Mouse (Mus musculus) liver, adult (tissue): ENCODE measurements around the gene Rfk.
A peak's percentile ranks its signal among the peaks of the same experiment; 100 is the strongest.

Experiments used
- GATA4 ChIP-seq: IDR thresholded peaks from 2 replicates; pipeline ENCODE4 v1.6.1; 2014; ENCODE audit warnings: mild to moderate bottlenecking, low read length; ENCODE audit not compliant: insufficient replicate concordance

Rfk gene

DNA sequence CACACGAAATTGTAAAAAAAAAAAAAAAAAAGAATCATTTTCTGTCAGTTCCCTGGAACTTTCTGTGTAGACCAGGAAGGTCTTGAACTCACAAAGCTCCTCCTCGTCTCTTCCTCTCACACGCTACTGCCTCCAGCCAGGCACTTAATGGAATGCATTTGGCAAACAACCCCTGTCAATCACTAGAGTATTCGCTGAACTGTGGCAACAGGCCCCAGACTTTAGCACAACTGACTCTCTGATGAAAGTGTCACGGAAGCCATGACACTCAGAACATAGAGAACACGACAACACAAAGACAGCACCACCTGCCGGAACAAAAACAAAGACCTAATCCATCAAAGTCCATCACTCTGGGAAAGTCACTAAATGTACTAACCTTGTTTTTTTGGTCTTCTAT lies 24.3 kb upstream of the Rfk start:
- no peak for TF ChIP-seq GATA4

- no peak for TF ChIP-seq GATA4
Measured at GRCm38 (mm10) chr19:17372701-17373100, 21.1 kb upstream of the Rfk start, which contains the start of gene Gcnt1. Gene Gcnt1, minus strand, starts transcription at chr19:17372844.

GRCm38 (mm10) chr19:17378845-17379244 lies 15.0 kb upstream of the Rfk start:
- no peak for TF ChIP-seq GATA4

DNA sequence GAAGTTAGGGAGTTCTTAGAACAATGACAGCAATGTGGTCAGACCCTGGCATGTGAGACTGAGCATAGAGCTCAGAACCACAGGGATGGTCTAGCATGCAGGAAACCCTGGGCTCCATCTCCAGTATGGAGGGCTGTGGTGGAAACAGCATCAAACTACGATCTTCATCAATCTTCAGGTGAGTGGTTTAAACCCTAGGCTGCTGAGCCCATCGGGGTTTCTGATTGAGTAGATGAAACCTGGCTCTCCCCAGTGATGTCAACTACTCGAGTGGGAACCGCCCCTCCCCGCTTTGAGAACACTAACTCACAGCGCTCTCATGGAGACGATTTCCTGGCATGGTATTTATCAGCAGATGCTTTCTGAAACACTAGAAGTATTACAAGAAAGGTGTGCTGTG lies 13.3 kb upstream of the Rfk start:
- no peak for TF ChIP-seq GATA4

DNA sequence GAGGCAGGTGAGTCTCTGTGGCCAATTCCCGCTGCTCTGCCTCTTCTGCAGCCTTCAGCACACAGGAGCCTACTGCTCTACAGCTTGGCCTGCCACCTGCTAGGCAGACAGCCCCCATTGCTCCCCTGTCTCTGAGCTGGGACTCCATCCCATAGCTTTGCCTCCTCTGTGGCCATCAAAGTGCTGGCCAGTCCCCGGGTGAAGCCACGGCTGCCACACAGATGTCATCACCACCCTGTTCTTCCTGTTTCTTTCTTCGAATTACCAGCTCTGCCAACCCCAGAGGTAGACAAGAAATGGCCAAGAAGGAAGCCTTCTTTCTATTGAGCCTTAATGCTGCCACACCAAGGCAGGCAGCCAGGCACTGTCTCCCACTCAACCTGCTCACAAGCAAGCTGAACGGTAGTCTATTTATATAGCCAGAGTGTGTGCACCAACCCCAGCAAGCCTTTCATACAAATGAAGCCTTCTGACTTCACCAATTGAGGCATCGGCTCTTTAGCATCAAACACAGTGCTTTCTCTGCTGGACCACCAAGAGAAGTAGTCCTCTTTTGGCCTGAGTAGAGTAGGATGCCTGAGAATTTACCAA lies 10.9 kb upstream of the Rfk start:
- no peak for TF ChIP-seq GATA4

DNA sequence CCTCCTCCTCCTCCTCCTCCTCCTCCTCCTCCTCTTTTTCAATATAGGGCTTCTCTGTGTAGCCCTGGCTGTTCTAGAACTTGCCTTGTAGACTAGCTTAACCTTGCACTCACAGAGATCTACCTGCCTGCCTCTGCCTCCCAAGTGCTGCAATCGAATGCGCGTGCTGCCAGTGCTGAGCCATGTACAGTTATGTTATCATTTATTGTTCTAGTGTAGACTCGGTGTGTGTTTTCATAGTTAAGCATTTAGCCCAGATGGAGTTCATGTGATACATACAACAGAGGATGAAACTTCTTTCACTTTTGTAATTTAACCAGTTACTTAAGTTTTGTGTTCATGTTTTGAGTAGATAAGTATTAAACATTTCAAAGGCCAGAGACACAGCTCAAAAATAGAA lies 8.8 kb upstream of the Rfk start:
- TF ChIP-seq GATA4: no peak

DNA sequence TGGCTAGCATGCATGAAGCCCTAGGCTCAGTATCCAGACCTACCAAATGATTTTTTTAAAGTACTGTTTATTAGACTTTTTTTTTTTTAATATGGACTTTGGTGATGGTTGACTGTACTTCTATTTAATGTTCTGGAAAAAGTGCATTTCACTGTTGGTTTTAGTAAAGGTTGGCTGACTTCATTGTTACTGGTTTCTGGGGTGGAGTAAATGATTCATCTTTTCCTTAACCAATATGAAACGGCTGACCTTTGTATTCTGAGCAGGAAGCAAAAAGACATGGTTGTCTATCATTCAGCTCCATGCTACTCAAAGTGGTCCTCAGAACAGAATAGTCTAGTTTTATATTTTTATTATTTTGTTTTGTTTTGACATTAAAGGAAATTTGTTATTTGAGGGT lies 8.4 kb upstream of the Rfk start:
- no peak for TF ChIP-seq GATA4

GRCm38 (mm10) chr19:17386424-17386823 lies 7.4 kb upstream of the Rfk start:
- TF ChIP-seq GATA4: no peak

- no peak for TF ChIP-seq GATA4
Measured at GRCm38 (mm10) chr19:17388404-17388803, 5.4 kb upstream of the Rfk start.

DNA sequence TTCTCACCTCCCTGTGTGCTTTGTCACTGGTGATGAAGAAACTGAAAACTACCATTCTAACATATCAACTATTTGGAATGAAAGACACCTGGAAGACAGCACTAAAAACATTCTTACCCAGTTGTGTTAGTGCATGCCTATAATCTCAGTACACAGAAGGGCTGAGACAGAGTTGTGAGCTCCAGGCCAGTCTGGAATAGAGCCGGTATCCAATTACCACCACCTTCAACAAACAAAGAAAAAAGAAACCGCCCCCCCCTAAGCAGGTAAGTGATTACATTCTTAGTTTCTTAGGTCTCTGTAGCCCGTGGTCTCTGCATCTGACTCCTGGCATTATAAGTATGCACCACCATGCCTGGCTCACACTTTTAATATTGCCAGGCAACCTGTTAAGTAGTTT lies 977 bp upstream of the Rfk start:
- TF ChIP-seq GATA4: no peak

DNA sequence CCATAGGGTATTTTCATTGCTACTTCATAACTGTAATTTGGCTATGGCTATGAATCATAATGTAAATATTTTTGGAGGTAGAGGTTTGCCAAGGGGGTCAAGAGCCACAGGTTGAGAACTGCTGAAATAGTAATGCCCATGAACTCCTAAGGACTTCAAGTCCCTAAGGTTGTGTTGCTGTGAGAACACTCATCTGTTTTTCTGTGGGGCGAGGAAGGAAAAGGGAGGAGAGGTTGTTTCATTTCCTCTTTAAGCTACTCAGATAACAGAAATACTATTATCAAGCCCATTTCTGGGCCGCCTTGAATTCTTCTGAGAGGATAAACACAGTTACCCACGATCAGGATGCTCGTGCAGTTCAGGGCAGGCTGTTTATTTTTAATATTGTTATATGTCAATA lies 3.0 kb downstream of the Rfk start:
- TF ChIP-seq GATA4: peak; percentile 80

DNA sequence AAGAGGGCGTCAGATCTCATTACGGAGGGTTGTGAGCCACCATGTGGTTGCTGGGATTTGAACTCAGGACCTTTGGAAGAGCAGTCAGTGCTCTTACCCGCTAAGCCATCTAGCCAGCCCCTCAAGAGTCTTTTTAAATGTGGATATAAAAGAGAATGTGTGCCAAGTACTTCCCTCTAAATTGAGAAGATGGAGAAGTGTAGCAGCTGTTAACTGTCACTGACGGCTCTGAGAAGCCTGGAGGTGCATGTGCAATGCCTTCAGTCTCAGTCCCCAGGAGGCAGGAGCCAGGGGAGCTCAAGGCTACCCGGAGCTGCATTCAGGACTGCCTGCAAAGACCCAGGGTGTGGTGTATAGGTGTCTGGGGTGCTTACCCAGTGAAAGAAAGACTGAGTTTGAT lies 4.1 kb downstream of the Rfk start:
- TF ChIP-seq GATA4: no peak

GRCm38 (mm10) chr19:17399965-17400364 lies 6.1 kb downstream of the Rfk start:
- no peak for TF ChIP-seq GATA4

DNA sequence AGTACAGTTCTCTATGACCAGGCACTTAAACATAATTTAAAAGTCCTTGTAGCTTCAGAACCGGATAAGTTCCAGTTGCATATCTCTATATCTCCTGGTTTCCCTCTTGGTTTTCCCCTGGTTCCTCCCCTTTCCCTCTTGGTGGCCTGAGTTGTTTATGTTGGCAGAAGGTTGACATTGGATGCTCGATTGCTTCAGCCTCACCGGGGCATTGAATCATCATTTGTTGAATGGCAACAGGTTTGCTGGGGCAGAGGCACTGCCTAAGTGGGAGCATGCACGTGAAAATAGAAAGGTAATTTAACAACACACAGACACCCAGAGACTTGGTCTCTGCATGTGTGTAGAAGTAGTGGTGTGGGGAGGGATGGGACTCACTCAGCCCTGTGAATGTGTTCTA lies 6.7 kb downstream of the Rfk start:
- TF ChIP-seq GATA4: no peak

- no peak for TF ChIP-seq GATA4
Measured at GRCm38 (mm10) chr19:17403175-17403574, 9.3 kb downstream of the Rfk start.

DNA sequence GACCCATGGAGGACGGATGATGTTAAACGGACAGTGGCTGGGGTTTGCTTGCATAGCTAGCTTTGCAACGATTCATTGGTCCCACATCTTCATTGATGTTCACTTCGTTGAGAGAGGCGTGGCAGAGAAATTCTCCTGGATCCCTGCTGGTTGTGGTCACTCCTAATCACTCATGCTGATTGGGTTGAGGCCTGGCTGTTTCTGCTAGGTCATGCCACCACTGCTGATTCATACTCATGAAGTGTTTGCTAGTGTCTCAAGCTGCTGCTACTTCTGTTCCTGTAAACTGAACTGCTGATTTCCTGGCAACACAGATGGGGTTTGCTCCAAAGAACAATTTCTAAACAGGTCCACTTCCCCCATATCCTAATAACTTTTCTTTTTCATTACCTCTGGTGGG lies 13.0 kb downstream of the Rfk start:
- TF ChIP-seq GATA4: no peak

GRCm38 (mm10) chr19:17408591-17408990 lies 14.7 kb downstream of the Rfk start:
- TF ChIP-seq GATA4: no peak
